Mouse (Mus musculus) MEL (cell line): ENCODE measurements around the gene Rln1. TPM values are rescaled to one million over a fixed set of nuclear protein-coding genes. Genes with fewer than 3 reads are reported as not detected.
A peak's percentile ranks its signal among the peaks of the same experiment; 100 is the strongest.

Experiments used
- DNase-seq: peaks from one replicate; pipeline ENCODE4 v3.0.0; 2011; ENCODE audit warnings: low read depth, low spot score
- H3K27ac ChIP-seq: 2 replicates; pipeline ENCODE4 v1.5.1; 2012; ENCODE audit warnings: low read depth, mild to moderate bottlenecking, control low read depth, low read length, moderate library complexity; ENCODE audit not compliant: control insufficient read depth
- H3K27me3 ChIP-seq, 2 experiments: fragments of 150-350 bp in 1 of 2; sonication (generic) in 1 of 2; 2 replicates each; pipeline ENCODE4 v1.6.1; 2012; ENCODE audit warnings: low read length in 2 of 2, mild to moderate bottlenecking in 2 of 2, improper control_type of control experiment in 1 of 2, moderate library complexity in 1 of 2; ENCODE audit not compliant: insufficient read depth in 2 of 2, control insufficient read depth in 1 of 2
- H3K36me3 ChIP-seq, 2 experiments: 2 replicates each; pipeline ENCODE4 v1.6.1; 2012 to 2014; ENCODE audit warnings: low read length in 2 of 2, improper control_type of control experiment in 1 of 2, inconsistent platforms in 1 of 2, mild to moderate bottlenecking in 1 of 2; ENCODE audit not compliant: insufficient read depth in 2 of 2, control insufficient read depth in 1 of 2
- H3K4me1 ChIP-seq, 2 experiments: fragments of 150-350 bp in 1 of 2; sonication (generic) in 1 of 2; 2 replicates each; pipeline ENCODE4 v1.6.1; 2012; ENCODE audit warnings: low read length in 2 of 2, improper control_type of control experiment in 1 of 2, mild to moderate bottlenecking in 1 of 2; ENCODE audit not compliant: insufficient read depth in 2 of 2, control insufficient read depth in 1 of 2
- H3K4me3 ChIP-seq, 2 experiments: fragments of 150-350 bp in 1 of 2; sonication (generic) in 1 of 2; 2 replicates each; pipeline ENCODE4 v1.5.1; 2012; ENCODE audit warnings: low read depth in 2 of 2, low read length in 2 of 2, mild to moderate bottlenecking in 2 of 2, moderate library complexity in 2 of 2, control low read depth in 1 of 2, improper control_type of control experiment in 1 of 2; ENCODE audit not compliant: control insufficient read depth in 1 of 2, insufficient read depth in 1 of 2
- H3K79me2 ChIP-seq: 2 replicates; pipeline ENCODE4 v1.6.1; 2012; ENCODE audit warnings: mild to moderate bottlenecking, low read length, moderate library complexity; ENCODE audit not compliant: control insufficient read depth, poor library complexity, insufficient read depth
- H3K9ac ChIP-seq: 2 replicates; pipeline ENCODE4 v1.6.1; 2012; ENCODE audit warnings: low read depth, mild to moderate bottlenecking, control low read depth, low read length, moderate library complexity; ENCODE audit not compliant: control insufficient read depth, poor library complexity, severe bottlenecking
- H3K9me3 ChIP-seq: fragments of 150-350 bp; sonication (generic); replicated peaks from 2 replicates; pipeline ENCODE4 v1.6.1; 2012; ENCODE audit warnings: mild to moderate bottlenecking, low read length, improper control_type of control experiment, moderate library complexity; ENCODE audit not compliant: insufficient read depth
- BHLHE40 ChIP-seq: IDR thresholded peaks from 2 replicates; pipeline ENCODE4 v1.6.1; 2012; ENCODE audit warnings: low read depth, mild to moderate bottlenecking, inconsistent platforms, low read length, improper control_type of control experiment, borderline replicate concordance
- CHD1 ChIP-seq: IDR thresholded peaks from 2 replicates; pipeline ENCODE4 v1.6.1; 2012; ENCODE audit warnings: low read depth, mild to moderate bottlenecking, inconsistent platforms, low read length, improper control_type of control experiment
- CHD2 ChIP-seq: IDR thresholded peaks from 2 replicates; pipeline ENCODE4 v1.6.1; 2011; ENCODE audit warnings: low read length, improper control_type of control experiment
- CTCF ChIP-seq, 3 experiments: IDR thresholded peaks in 2 of 3; conservative IDR thresholded peaks in 1 of 3; 2 replicates each; pipeline ENCODE4 v1.5.1; 2011 to 2012; ENCODE audit warnings: low read length in 3 of 3, low read depth in 2 of 3, mild to moderate bottlenecking in 2 of 3, improper control_type of control experiment in 1 of 3, inconsistent platforms in 1 of 3, mixed read lengths in 1 of 3, moderate library complexity in 1 of 3; ENCODE audit not compliant: control insufficient read depth in 1 of 3, insufficient read depth in 1 of 3, poor library complexity in 1 of 3, severe bottlenecking in 1 of 3
- E2F4 ChIP-seq: IDR thresholded peaks from 2 replicates; pipeline ENCODE4 v1.6.1; 2011; ENCODE audit warnings: low read depth, low read length, improper control_type of control experiment, borderline replicate concordance
- ELF1 ChIP-seq: IDR thresholded peaks from 2 replicates; pipeline ENCODE4 v1.6.1; 2014; ENCODE audit warnings: low read depth, mild to moderate bottlenecking, inconsistent platforms, low read length, improper control_type of control experiment, moderate library complexity
- EP300 ChIP-seq, 2 experiments: IDR thresholded peaks; 2 replicates each; pipeline ENCODE4 v1.6.1; 2011; ENCODE audit warnings: improper control_type of control experiment in 2 of 2, low read length in 2 of 2, low read depth in 1 of 2, mild to moderate bottlenecking in 1 of 2
- ETS1 ChIP-seq: IDR thresholded peaks from 2 replicates; pipeline ENCODE4 v1.6.1; 2012; ENCODE audit warnings: low read depth, mild to moderate bottlenecking, inconsistent platforms, low read length, improper control_type of control experiment, moderate library complexity
- GABPA ChIP-seq: IDR thresholded peaks from 2 replicates; pipeline ENCODE4 v1.6.1; 2012; ENCODE audit warnings: low read depth, mild to moderate bottlenecking, inconsistent platforms, low read length, improper control_type of control experiment, moderate library complexity
- KAT2A ChIP-seq: conservative IDR thresholded peaks from 2 replicates; pipeline ENCODE4 v1.6.1; 2012; ENCODE audit warnings: low read depth, low read length, improper control_type of control experiment, inconsistent platforms
- MAFK ChIP-seq: IDR thresholded peaks from 2 replicates; pipeline ENCODE4 v1.6.1; 2011; ENCODE audit warnings: low read depth, mild to moderate bottlenecking, low read length, improper control_type of control experiment, borderline replicate concordance
- MAX ChIP-seq: IDR thresholded peaks from 2 replicates; pipeline ENCODE4 v1.6.1; 2011; ENCODE audit warnings: low read length, improper control_type of control experiment
- MAZ ChIP-seq: IDR thresholded peaks from 2 replicates; pipeline ENCODE4 v1.6.1; 2012; ENCODE audit warnings: low read depth, mild to moderate bottlenecking, inconsistent platforms, low read length, improper control_type of control experiment
- MEF2A ChIP-seq: IDR thresholded peaks from 2 replicates; pipeline ENCODE4 v1.6.1; 2014; ENCODE audit warnings: low read depth, mild to moderate bottlenecking, inconsistent platforms, low read length, improper control_type of control experiment; ENCODE audit not compliant: poor library complexity, insufficient replicate concordance, severe bottlenecking; ENCODE audit errors: extremely low read depth
- MXI1 ChIP-seq: IDR thresholded peaks from 2 replicates; pipeline ENCODE4 v1.6.1; 2011; ENCODE audit warnings: mild to moderate bottlenecking, low read depth, low read length, improper control_type of control experiment
- MYB ChIP-seq: IDR thresholded peaks from 2 replicates; pipeline ENCODE4 v1.6.1; 2011; ENCODE audit warnings: mild to moderate bottlenecking, low read depth, low read length, improper control_type of control experiment
- NELFE ChIP-seq: IDR thresholded peaks from 2 replicates; pipeline ENCODE4 v1.6.1; 2011; ENCODE audit warnings: low read depth, low read length, improper control_type of control experiment
- NRF1 ChIP-seq: IDR thresholded peaks from 2 replicates; pipeline ENCODE4 v1.6.1; 2014; ENCODE audit warnings: low read depth, mild to moderate bottlenecking, inconsistent platforms, low read length, improper control_type of control experiment, moderate library complexity; ENCODE audit not compliant: poor library complexity, insufficient read depth, severe bottlenecking
- POLR2A ChIP-seq, 2 experiments: IDR thresholded peaks; 2 replicates each; pipeline ENCODE4 v1.6.1; 2011 to 2012; ENCODE audit warnings: low read length in 2 of 2, mild to moderate bottlenecking in 2 of 2, control low read depth in 1 of 2, improper control_type of control experiment in 1 of 2, low read depth in 1 of 2, moderate library complexity in 1 of 2; ENCODE audit not compliant: control insufficient read depth in 1 of 2, insufficient read depth in 1 of 2, poor library complexity in 1 of 2
- POLR2AphosphoS5 ChIP-seq: IDR thresholded peaks from 2 replicates; pipeline ENCODE4 v1.6.1; 2012; ENCODE audit warnings: low read depth, borderline replicate concordance, mild to moderate bottlenecking, inconsistent platforms, low read length, moderate library complexity, mixed read lengths
- RAD21 ChIP-seq: IDR thresholded peaks from 2 replicates; pipeline ENCODE4 v1.6.1; 2011; ENCODE audit warnings: mild to moderate bottlenecking, low read depth, low read length, improper control_type of control experiment
- RCOR1 ChIP-seq: IDR thresholded peaks from 2 replicates; pipeline ENCODE4 v1.6.1; 2012; ENCODE audit warnings: low read depth, mild to moderate bottlenecking, inconsistent platforms, low read length, improper control_type of control experiment
- SIN3A ChIP-seq: IDR thresholded peaks from 2 replicates; pipeline ENCODE4 v1.6.1; 2012; ENCODE audit warnings: low read length, improper control_type of control experiment, inconsistent platforms
- SMC3 ChIP-seq: IDR thresholded peaks from 2 replicates; pipeline ENCODE4 v1.6.1; 2011; ENCODE audit warnings: low read depth, low read length, improper control_type of control experiment
- TAL1 ChIP-seq: IDR thresholded peaks from 2 replicates; pipeline ENCODE4 v1.6.1; 2012; ENCODE audit warnings: mild to moderate bottlenecking, inconsistent platforms, low read length, moderate library complexity, mixed read lengths
- UBTF ChIP-seq: IDR thresholded peaks from 2 replicates; pipeline ENCODE4 v1.6.1; 2012; ENCODE audit warnings: low read depth, mild to moderate bottlenecking, inconsistent platforms, low read length, improper control_type of control experiment, moderate library complexity, borderline replicate concordance; ENCODE audit not compliant: insufficient read depth
- USF1 ChIP-seq: IDR thresholded peaks from 2 replicates; pipeline ENCODE4 v1.6.1; 2014; ENCODE audit warnings: low read depth, mild to moderate bottlenecking, inconsistent platforms, low read length, improper control_type of control experiment, moderate library complexity
- USF2 ChIP-seq, 2 experiments: IDR thresholded peaks; 2 replicates each; pipeline ENCODE4 v1.6.1; 2011 to 2012; ENCODE audit warnings: improper control_type of control experiment in 2 of 2, low read length in 2 of 2, borderline replicate concordance in 1 of 2, inconsistent platforms in 1 of 2, low read depth in 1 of 2, mild to moderate bottlenecking in 1 of 2; ENCODE audit not compliant: insufficient read depth in 1 of 2
- ZC3H11A ChIP-seq: IDR thresholded peaks from 2 replicates; pipeline ENCODE4 v1.6.1; 2012; ENCODE audit warnings: low read depth, mild to moderate bottlenecking, inconsistent platforms, low read length, improper control_type of control experiment
- ZKSCAN1 ChIP-seq: IDR thresholded peaks from 2 replicates; pipeline ENCODE4 v1.6.1; 2012; ENCODE audit warnings: low read depth, mild to moderate bottlenecking, inconsistent platforms, low read length, improper control_type of control experiment, moderate library complexity
- ZMIZ1 ChIP-seq: IDR thresholded peaks from 2 replicates; pipeline ENCODE4 v1.6.1; 2012; ENCODE audit warnings: low read depth, mild to moderate bottlenecking, inconsistent platforms, low read length, improper control_type of control experiment, moderate library complexity
- ZNF384 ChIP-seq: IDR thresholded peaks from 2 replicates; pipeline ENCODE4 v1.6.1; 2012; ENCODE audit warnings: low read depth, mild to moderate bottlenecking, inconsistent platforms, low read length, improper control_type of control experiment
- polyA plus RNA-seq, 2 experiments: library from polyadenylated mRNA; stranded (reverse) in 1 of 2; unstranded in 1 of 2; fragments of >175 nt in 1 of 2; fragments of >200 nt in 1 of 2; gene quantifications; 2 replicates each; pipeline versions ENCODE4 v1.2.1 to v1.2.4; 2012; ENCODE audit warnings: low replicate concordance in 2 of 2, low read depth in 1 of 2; ENCODE audit not compliant: insufficient read length in 2 of 2, insufficient read depth in 1 of 2, missing spikeins in 1 of 2
- total RNA-seq: library from RNA; depleted of rRNA; stranded (reverse); fragments of 300-350 nt; gene quantifications from 2 replicates; pipeline ENCODE4 v1.2.3, GENCODE M21; 2012

The Rln1 gene
- total and polyA plus RNA-seq, 3 experiments = 0.04 TPM; not detected in 2

DNA sequence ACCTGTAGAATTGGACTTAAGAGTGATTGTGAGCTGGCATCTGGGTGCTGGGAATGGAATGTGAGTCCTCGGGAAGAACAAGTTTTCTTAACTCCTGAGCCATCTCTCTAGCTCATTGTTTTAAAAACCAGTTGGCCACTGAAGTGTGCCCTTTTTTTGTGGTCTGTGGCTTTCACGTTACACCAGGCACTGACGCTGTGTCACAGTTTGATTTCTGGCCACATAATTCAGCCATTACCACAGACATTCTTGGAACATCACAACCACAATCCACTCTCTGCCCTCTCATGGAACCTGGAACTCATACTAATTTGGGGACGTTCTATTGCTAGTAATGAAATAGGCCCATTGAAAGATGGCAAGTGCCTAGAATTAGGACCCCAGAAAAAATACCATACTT lies 6.6 kb upstream of the Rln1 start:
- Histone ChIP-seq H3K27ac (no peak overlapping the region), H3K36me3 (no peaks in the 10 kb centered on the region), H3K9me3 (no peaks in the 10 kb centered on the region), H3K4me1 (peaks cover 0 to 6% of the 10 kb centered on the region in 2 experiments; a peak in 1 of 4 replicates), H3K79me2 (no peaks in the 10 kb centered on the region), H3K4me3 (no peak overlapping the region), H3K27me3 (peaks cover 10 to 12% of the 10 kb centered on the region in 2 experiments), H3K9ac (no peak overlapping the region)
- no peak for DNase-seq
- TF ChIP-seq ELF1 = no peak
- no peak for TF ChIP-seq UBTF
- no peak for TF ChIP-seq KAT2A
- no peak for TF ChIP-seq E2F4
- no peak for TF ChIP-seq RCOR1
- no peak for TF ChIP-seq SIN3A
- no peak for TF ChIP-seq POLR2AphosphoS5
- TF ChIP-seq ZKSCAN1 = no peak
- no peak for TF ChIP-seq TAL1
- no peak for TF ChIP-seq MAZ
- no peak for TF ChIP-seq ETS1
- no peak for TF ChIP-seq ZNF384
- no peak for TF ChIP-seq BHLHE40
- no peak for TF ChIP-seq NRF1
- no peak for TF ChIP-seq EP300 (IDR thresholded peaks at IDR 0.05; ENCODE audit: low read depth in 1 of 2, low read length in 2 of 2)
- no peak for TF ChIP-seq USF2 (IDR thresholded peaks at IDR 0.05; ENCODE audit: borderline replicate concordance in 1 of 2, insufficient read depth in 1 of 2, low read depth in 1 of 2, low read length in 2 of 2)
- no peak for TF ChIP-seq USF1
- no peak for TF ChIP-seq SMC3
- TF ChIP-seq MXI1 = no peak

DNA sequence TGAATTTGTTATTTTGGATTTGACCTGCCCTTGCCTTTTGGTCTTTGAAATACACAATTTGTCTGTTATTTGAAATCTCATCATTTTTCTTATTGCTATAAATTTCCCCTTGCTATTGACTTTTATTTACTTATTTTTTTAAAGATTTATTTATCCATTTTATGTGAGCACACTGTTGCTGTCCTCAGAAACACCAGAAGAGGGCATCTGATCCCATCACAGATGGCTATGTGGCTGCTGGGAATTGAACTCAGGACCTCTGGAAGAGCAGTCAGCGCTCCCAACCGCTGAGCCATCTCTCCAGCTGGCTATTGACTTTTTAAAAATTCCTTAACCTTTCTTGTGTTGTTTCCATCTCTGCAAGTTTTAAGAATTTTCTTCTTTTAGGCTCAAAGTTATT lies 2.2 kb upstream of the Rln1 start:
- H3K79me2 ChIP-seq = no peaks in the 10 kb centered on the region
- H3K27me3 ChIP-seq = peaks cover 33 to 47% of the 10 kb centered on the region in 2 experiments
- no peak overlapping the region for H3K9ac ChIP-seq
- H3K9me3 ChIP-seq = no peaks in the 10 kb centered on the region
- DNase-seq = peak; percentile 73
- H3K36me3 ChIP-seq = no peaks in the 10 kb centered on the region
- H3K27ac ChIP-seq = no peak overlapping the region
- no peak overlapping the region for H3K4me3 ChIP-seq
- no peaks in the 10 kb centered on the region for H3K4me1 ChIP-seq
- TF ChIP-seq CTCF (IDR thresholded peaks at IDR 0.05 in 2 of 3, conservative IDR thresholded peaks at IDR 0.05 in 1 of 3; ENCODE audit: control insufficient read depth in 1 of 3, insufficient read depth in 1 of 3, low read depth in 2 of 3, low read length in 3 of 3, poor library complexity in 1 of 3, severe bottlenecking in 1 of 3) (peak; percentile 51 to 78 (median 64)), UBTF (no peak), MAFK (no peak), RCOR1 (no peak), ZMIZ1 (no peak), TAL1 (no peak), KAT2A (no peak), ZC3H11A (peak; percentile 92), USF1 (no peak), CHD2 (no peak), MYB (no peak), NELFE (no peak), MAX (no peak), GABPA (no peak), SMC3 (peak; percentile 92), POLR2A (IDR thresholded peaks at IDR 0.05; ENCODE audit: control insufficient read depth in 1 of 2, insufficient read depth in 1 of 2, low read depth in 1 of 2, low read length in 2 of 2, poor library complexity in 1 of 2) (no peak), USF2 (IDR thresholded peaks at IDR 0.05; ENCODE audit: borderline replicate concordance in 1 of 2, insufficient read depth in 1 of 2, low read depth in 1 of 2, low read length in 2 of 2) (no peak), ZNF384 (peak; percentile 43; the same call in 1 of the 2 replicates), CHD1 (no peak), MEF2A (no peak), RAD21 (peak; percentile 70)
